Mouse (Mus musculus) heart, embryonic 12.5 days (tissue): Measurements from ENCODE around the gene Map3k20. TPM values are rescaled to one million over a fixed set of nuclear protein-coding genes. Genes with fewer than 3 reads are reported as not detected.

ENCODE experiments used
- polyA plus RNA-seq: library from polyadenylated mRNA; unstranded; fragments of >200 nt; fragmentation: Nextera tagmentation; extraction: Ambion mirVana; gene quantifications from 2 replicates; pipeline ENCODE4 v1.2.1, GENCODE M21; 2016

The Map3k20 gene
- polyA plus RNA-seq, 1 experiment from 2014 or later = 77.2 TPM

Other genes with a start within 250 kb of the Map3k20 start
- 58.5 and 59.3 TPM in 2 replicates for gene Cdca7, start 190.5 kb downstream of the Map3k20 start, polyA plus RNA-seq